Mouse (Mus musculus): ENCODE results near the gene Nhlrc2.

Nhlrc2 gene

GRCm38 (mm10) chr19:56619546-56619945 lies 71.5 kb downstream of the Nhlrc2 start:
- no peak for DNase-seq (ENCODE audit: low spot score in 2 of 2)

- DNase-seq (ENCODE audit: low spot score in 2 of 2): no peak
Observed at GRCm38 (mm10) chr19:56621876-56622275, 73.8 kb downstream of the Nhlrc2 start.

GRCm38 (mm10) chr19:56627881-56628472 lies 79.9 kb downstream of the Nhlrc2 start:
- DNase-seq (ENCODE audit: low spot score in 2 of 2): no peak

GRCm38 (mm10) chr19:56629647-56630046 lies 81.6 kb downstream of the Nhlrc2 start:
- no peak for DNase-seq (ENCODE audit: low spot score in 2 of 2)

- no peak for DNase-seq (ENCODE audit: low spot score in 2 of 2)
Observed at GRCm38 (mm10) chr19:56631017-56631416, 83.0 kb downstream of the Nhlrc2 start.

GRCm38 (mm10) chr19:56631451-56631901 lies 83.4 kb downstream of the Nhlrc2 start:
- no peak for DNase-seq (ENCODE audit: low spot score in 2 of 2)

GRCm38 (mm10) chr19:56637035-56637683 lies 89.1 kb downstream of the Nhlrc2 start:
- DNase-seq (ENCODE audit: low spot score in 2 of 2): peak in 1 of 2 experiments; percentile 53

- no peak for DNase-seq (ENCODE audit: low spot score in 2 of 2)
Observed at GRCm38 (mm10) chr19:56637684-56638049, 89.6 kb downstream of the Nhlrc2 start.

- peak; percentile 17 to 26 for DNase-seq (ENCODE audit: low spot score in 2 of 2)
Observed at GRCm38 (mm10) chr19:56647451-56648120, 99.5 kb downstream of the Nhlrc2 start.

GRCm38 (mm10) chr19:56651262-56651661 lies 103.2 kb downstream of the Nhlrc2 start:
- no peak for DNase-seq (ENCODE audit: low spot score in 2 of 2)

- DNase-seq (ENCODE audit: low spot score in 2 of 2): no peak
Observed at GRCm38 (mm10) chr19:56652034-56652962, 104.2 kb downstream of the Nhlrc2 start.

Measured in frontal cortex, postnatal 10 days (tissue).